Mouse (Mus musculus) kidney, postnatal 25 days (tissue): Measurements from ENCODE around the gene Olfml2b.

Experiments used
- DNase-seq, 2 experiments: peaks; one replicate each; pipeline ENCODE4 v3.0.0; 2021; ENCODE audit warnings: mixed read lengths in 2 of 2

The Olfml2b gene

GRCm38 (mm10) chr1:170697771-170698356 is 53.5 kb downstream of the Olfml2b start:
- DNase-seq = peak; percentile 73 to 77

DNA sequence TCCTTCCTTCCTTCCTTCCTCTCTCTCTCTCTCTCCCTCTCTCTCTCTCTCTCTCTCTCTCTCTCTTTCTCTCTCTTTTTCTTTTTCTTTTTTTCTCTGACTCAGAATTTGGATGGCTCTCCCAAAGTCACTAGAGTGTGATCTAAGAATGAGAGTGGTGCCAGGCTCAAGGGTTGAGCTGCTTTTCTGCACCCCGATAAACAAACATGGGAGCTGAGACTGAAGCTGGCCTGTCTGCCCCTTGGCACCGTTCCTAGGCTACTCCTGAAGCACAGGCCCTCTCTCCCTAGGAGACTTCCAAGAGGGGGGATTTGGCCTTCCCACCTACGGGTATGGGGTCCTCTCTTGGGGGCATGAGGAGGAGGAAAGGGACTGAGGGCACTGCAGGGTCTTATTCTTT is 54.4 kb downstream of the Olfml2b start:
- no peak for DNase-seq

- DNase-seq = no peak
These were observed 55.2 kb downstream of the Olfml2b start for GRCm38 (mm10) chr1:170699553-170699952.

GRCm38 (mm10) chr1:170700496-170701027 is 56.2 kb downstream of the Olfml2b start:
- no peak for DNase-seq

DNA sequence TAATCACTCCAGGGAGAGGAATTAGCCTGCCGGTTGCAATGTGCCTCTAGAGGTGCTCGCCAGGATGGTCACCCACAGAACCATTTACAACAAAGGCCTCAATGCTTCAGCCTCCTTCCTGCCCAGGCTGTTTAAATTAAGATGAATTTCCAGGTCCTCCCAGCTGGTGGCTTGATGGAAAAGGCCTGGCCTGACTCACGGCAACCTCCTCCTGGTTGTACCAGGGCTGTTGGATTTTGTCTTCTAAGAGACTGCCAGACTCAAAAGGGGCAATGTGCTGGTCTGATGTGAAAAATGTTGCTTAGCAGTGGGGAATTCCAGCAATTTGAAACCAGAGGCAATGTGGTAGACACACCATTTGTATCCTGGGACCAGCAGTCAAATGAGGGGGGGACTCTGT is 56.8 kb downstream of the Olfml2b start:
- DNase-seq = no peak

DNA sequence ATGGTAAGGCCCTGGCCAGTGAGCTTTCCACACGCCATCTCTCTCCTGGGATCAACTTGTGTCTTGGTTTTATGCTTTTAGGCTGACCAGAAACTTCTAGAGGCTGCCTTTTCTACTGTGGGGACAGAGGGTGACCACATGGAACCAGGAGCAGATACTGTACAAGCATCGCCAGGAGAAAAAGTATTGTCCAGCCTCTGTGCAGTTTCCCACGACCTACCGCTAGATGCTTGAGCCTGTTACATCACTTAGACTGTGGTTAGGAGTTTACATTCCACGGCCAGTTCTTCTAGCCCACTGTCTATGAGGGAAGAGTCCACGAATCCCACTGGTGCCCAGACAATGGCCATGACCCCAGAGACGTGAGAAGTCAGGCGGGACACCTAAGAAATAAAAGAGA is 57.2 kb downstream of the Olfml2b start:
- DNase-seq = no peak

DNA sequence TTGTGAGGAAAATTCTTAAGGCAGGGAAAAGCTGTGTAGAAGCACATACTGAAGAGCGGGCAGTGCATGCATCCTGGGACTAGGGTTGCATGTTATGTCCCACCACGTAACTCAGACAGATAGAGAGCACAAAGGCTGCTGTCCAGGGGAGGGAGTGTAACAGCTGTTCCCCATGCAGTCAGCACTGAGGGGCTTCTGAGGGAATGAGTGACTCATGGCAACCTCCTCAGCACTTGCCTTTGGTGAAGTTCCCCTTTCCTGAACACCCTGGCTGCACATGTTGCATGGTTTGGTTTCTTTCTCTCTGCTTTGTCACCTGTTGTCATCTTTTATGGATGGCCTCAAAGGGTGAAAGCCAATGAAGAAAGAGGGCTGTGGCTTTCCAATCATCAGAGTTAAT is 57.9 kb downstream of the Olfml2b start:
- no peak for DNase-seq

DNA sequence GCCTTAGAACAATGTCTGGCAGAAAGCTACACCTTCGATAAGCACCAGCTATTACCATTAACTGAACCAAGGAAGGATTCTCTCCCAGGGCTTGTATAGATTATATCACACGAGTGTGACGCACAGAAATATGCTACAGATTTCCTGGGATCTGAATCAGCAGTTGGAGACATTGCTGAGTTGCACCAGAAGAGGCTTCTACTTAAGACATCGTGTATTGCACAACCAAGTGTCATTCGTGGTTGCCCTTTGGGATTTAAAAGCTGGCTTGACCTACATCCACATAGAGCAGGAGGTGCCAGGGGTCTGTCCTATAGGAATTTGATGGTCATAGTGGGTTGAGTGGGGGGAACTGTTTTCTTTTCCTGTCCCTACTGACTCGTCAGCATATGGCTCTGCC is 58.6 kb downstream of the Olfml2b start:
- DNase-seq = no peak

GRCm38 (mm10) chr1:170704103-170704502 is 59.8 kb downstream of the Olfml2b start:
- DNase-seq = no peak

- DNase-seq = no peak
These were observed 60.7 kb downstream of the Olfml2b start for GRCm38 (mm10) chr1:170704911-170705594.

- no peak for DNase-seq
These were observed 61.7 kb downstream of the Olfml2b start for GRCm38 (mm10) chr1:170706046-170706445.

GRCm38 (mm10) chr1:170709034-170709433 is 64.7 kb downstream of the Olfml2b start:
- DNase-seq = no peak

- no peak for DNase-seq
These were observed 65.1 kb downstream of the Olfml2b start for GRCm38 (mm10) chr1:170709481-170709880.

DNA sequence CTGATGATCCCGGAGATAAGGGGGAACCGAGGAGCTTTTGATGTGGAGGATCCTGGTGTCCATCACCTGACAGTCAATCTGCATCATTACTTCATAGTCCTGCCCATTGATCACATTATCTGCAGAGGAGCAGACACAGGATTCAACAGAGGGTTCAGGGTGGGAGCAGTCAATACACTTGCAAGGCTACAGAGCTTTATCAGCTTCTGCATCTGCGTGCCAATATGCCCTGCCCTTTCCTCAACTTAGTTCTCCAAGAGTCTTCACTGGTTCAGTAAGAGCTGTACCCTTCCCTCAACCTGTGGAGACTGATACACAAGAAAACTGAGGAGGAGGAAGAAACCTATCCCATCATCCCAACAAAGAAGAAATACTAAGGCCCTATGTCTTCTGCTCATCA is 65.6 kb downstream of the Olfml2b start:
- DNase-seq = no peak

GRCm38 (mm10) chr1:170711731-170712130 is 67.4 kb downstream of the Olfml2b start:
- no peak for DNase-seq

GRCm38 (mm10) chr1:170717241-170717828 is 73.0 kb downstream of the Olfml2b start:
- no peak for DNase-seq

- DNase-seq = no peak
These were observed 73.9 kb downstream of the Olfml2b start for GRCm38 (mm10) chr1:170718133-170718810.

GRCm38 (mm10) chr1:170721560-170721959 is 77.2 kb downstream of the Olfml2b start:
- DNase-seq = peak in 1 of 2 experiments; percentile 52

- no peak for DNase-seq
These were observed 84.2 kb downstream of the Olfml2b start for GRCm38 (mm10) chr1:170728524-170728923.

DNA sequence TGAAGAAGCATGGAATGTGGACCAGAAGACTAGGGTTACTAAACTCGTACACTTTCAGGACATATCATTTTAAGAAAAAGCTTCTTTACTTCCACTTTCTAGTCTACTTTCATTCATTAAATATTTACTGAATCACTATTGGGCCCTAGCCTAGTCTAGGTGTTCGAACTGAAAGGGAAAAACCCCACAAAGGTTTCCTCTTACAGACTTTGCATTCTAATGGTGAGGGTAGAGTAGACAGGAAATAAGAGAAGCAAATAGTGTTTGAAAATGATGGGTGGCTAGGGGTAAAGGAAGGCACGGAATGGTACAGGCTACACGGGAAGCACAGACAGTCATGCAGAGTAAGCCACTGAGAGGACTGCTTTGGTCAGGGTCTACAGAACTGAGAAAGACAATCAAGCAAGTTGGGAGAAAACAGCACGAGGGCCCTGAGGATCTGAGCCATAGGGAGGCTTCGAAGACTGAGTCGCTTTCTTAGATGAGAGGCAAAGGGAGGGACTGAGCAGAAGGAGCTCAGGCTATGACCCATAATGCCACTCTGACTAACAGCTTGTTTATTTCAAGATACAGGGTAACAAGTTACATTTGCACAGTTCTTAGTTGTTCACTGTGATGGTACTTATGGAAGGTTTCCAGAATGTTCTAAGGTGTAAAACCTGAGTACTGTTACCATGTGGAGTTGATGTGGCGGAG is 85.1 kb downstream of the Olfml2b start:
- no peak for DNase-seq

GRCm38 (mm10) chr1:170731865-170732595 is 87.7 kb downstream of the Olfml2b start:
- no peak for DNase-seq
